Mouse (Mus musculus) heart, embryonic 10.5 days (tissue): ENCODE measurements around the gene Nup54. TPM values are rescaled to one million over a fixed set of nuclear protein-coding genes. Genes with fewer than 3 reads are reported as not detected.

Experiments used
- DNase-seq: peaks from one replicate; pipeline ENCODE4 v3.0.0-alpha.2; 2017; ENCODE audit warnings: low spot score
- H3K27ac ChIP-seq: fragments of 300-500 bp; sonication (generic); 2 replicates; pipeline ENCODE4 v1.5.1; 2016; ENCODE audit warnings: mild to moderate bottlenecking
- H3K27me3 ChIP-seq: fragments of 300-500 bp; sonication (generic); 2 replicates; pipeline ENCODE4 v1.6.1; 2016; ENCODE audit warnings: mild to moderate bottlenecking; ENCODE audit not compliant: poor library complexity, insufficient read depth, severe bottlenecking
- H3K36me3 ChIP-seq: fragments of 300-500 bp; sonication (generic); 2 replicates; pipeline ENCODE4 v1.6.1; 2016; ENCODE audit warnings: mild to moderate bottlenecking, moderate library complexity
- H3K4me1 ChIP-seq: fragments of 300-500 bp; sonication (generic); 2 replicates; pipeline ENCODE4 v1.6.1; 2016; ENCODE audit warnings: mild to moderate bottlenecking
- H3K4me3 ChIP-seq: fragments of 300-500 bp; sonication (generic); 2 replicates; pipeline ENCODE4 v1.5.1; 2016; ENCODE audit warnings: mild to moderate bottlenecking, moderate library complexity
- H3K9me3 ChIP-seq: fragments of 300-500 bp; sonication (generic); 2 replicates; pipeline ENCODE4 v1.6.1; 2016; ENCODE audit warnings: mild to moderate bottlenecking, moderate library complexity
- WGBS: fragments of 180-500 bp; shearing (Covaris S2); methylation state at CpG from one replicate; pipeline ENCODE4 v1.1.7; 2016; 5-methylcytosine and 5-hydroxymethylcytosine counted together
- polyA plus RNA-seq: library from polyadenylated mRNA; unstranded; fragments of >200 nt; fragmentation: Nextera tagmentation; extraction: Ambion mirVana; gene quantifications from 2 replicates; pipeline ENCODE4 v1.2.1, GENCODE M21; 2016

Nup54 gene
- 52.8 and 60.8 TPM in 2 replicates for polyA plus RNA-seq

- Histone ChIP-seq H3K4me3 (peak within 1 kb of the TSS; percentile 98), H3K36me3 (peaks cover 7% of the 10 kb centered on the region), H3K9me3 (no peaks in the 10 kb centered on the region), H3K27me3 (no peaks in the 10 kb centered on the region), H3K27ac (peak within 1 kb of the TSS; percentile 99), H3K4me1 (peaks cover 11% of the 10 kb centered on the region; the same call in 1 of the 2 replicates)
- peak; percentile 98 for DNase-seq
- WGBS: under 1% methylated on average over 34 of the region's 34 CpGs
These were observed at the start of gene Nup54 for GRCm38 (mm10) chr5:92435025-92435584. TSS of gene Nup54 (minus strand) at chr5:92435219.

- no peaks in the 10 kb centered on the region for H3K9me3 ChIP-seq
- H3K4me3 ChIP-seq: no peak overlapping the region
These were observed 37.8 kb upstream of the Nup54 start for GRCm38 (mm10) chr5:92472863-92473262.

GRCm38 (mm10) chr5:92471531-92471930 lies 36.5 kb upstream of the Nup54 start:
- H3K36me3 ChIP-seq: peaks cover 13% of the 10 kb centered on the region; the same call in 1 of the 2 replicates
- peaks cover 26% of the 10 kb centered on the region; the same call in 1 of the 2 replicates for H3K4me1 ChIP-seq
- no peak overlapping the region for H3K27ac ChIP-seq
- 85% methylated on average over 4 of the region's 4 CpGs for WGBS
- no peak for DNase-seq
- no peaks in the 10 kb centered on the region for H3K9me3 ChIP-seq
- no peaks in the 10 kb centered on the region for H3K27me3 ChIP-seq
- no peak overlapping the region for H3K4me3 ChIP-seq

More at GRCm38 (mm10) chr5:92472863-92473262, 37.8 kb upstream of the Nup54 start:
- Histone ChIP-seq H3K27ac (no peak overlapping the region), H3K36me3 (peaks cover 13% of the 10 kb centered on the region; the same call in 1 of the 2 replicates), H3K4me1 (peaks cover 15% of the 10 kb centered on the region; the same call in 1 of the 2 replicates), H3K27me3 (no peaks in the 10 kb centered on the region)
- DNase-seq: no peak
- WGBS: 81% methylated on average over 5 of the region's 5 CpGs

GRCm38 (mm10) chr5:92469201-92470130 lies 34.4 kb upstream of the Nup54 start:
- peaks cover 9% of the 10 kb centered on the region; the same call in 1 of the 2 replicates for H3K36me3 ChIP-seq
- H3K27me3 ChIP-seq: no peaks in the 10 kb centered on the region
- peaks cover 26% of the 10 kb centered on the region; the same call in 1 of the 2 replicates for H3K4me1 ChIP-seq
- 69% methylated on average over 18 of the region's 18 CpGs for WGBS
- peak; percentile 76 for DNase-seq
- no peak overlapping the region for H3K4me3 ChIP-seq
- peak overlapping the region; percentile 56; the same call in 1 of the 2 replicates for H3K27ac ChIP-seq
- H3K9me3 ChIP-seq: no peaks in the 10 kb centered on the region

- Histone ChIP-seq H3K4me1 (peaks cover 26% of the 10 kb centered on the region; the same call in 1 of the 2 replicates), H3K9me3 (no peaks in the 10 kb centered on the region), H3K36me3 (peaks cover 9% of the 10 kb centered on the region; the same call in 1 of the 2 replicates), H3K27ac (no peak overlapping the region), H3K4me3 (no peak overlapping the region), H3K27me3 (no peaks in the 10 kb centered on the region)
- no peak for DNase-seq
- WGBS: 75% methylated on average over 6 of the region's 6 CpGs
These were observed 33.2 kb upstream of the Nup54 start for GRCm38 (mm10) chr5:92468234-92468633.

- WGBS: 69% methylated on average over 8 of the region's 8 CpGs
- no peak for DNase-seq
These were observed 32.2 kb upstream of the Nup54 start for GRCm38 (mm10) chr5:92467102-92467766.

GRCm38 (mm10) chr5:92465511-92465910 lies 30.5 kb upstream of the Nup54 start:
- H3K27me3 ChIP-seq: no peaks in the 10 kb centered on the region
- H3K4me3 ChIP-seq: no peak overlapping the region
- DNase-seq: no peak
- no peaks in the 10 kb centered on the region for H3K9me3 ChIP-seq
- 89% methylated on average over 5 of the region's 5 CpGs for WGBS
- no peak overlapping the region for H3K27ac ChIP-seq
- H3K36me3 ChIP-seq: peaks cover 8% of the 10 kb centered on the region; the same call in 1 of the 2 replicates
- H3K4me1 ChIP-seq: peaks cover 17% of the 10 kb centered on the region; the same call in 1 of the 2 replicates

More at GRCm38 (mm10) chr5:92467102-92467766, 32.2 kb upstream of the Nup54 start:
- Histone ChIP-seq H3K4me3 (no peak overlapping the region), H3K9me3 (no peaks in the 10 kb centered on the region), H3K4me1 (peaks cover 23% of the 10 kb centered on the region; the same call in 1 of the 2 replicates), H3K27ac (no peak overlapping the region), H3K27me3 (no peaks in the 10 kb centered on the region), H3K36me3 (peaks cover 9% of the 10 kb centered on the region; the same call in 1 of the 2 replicates)

GRCm38 (mm10) chr5:92461321-92461720 lies 26.3 kb upstream of the Nup54 start:
- no peaks in the 10 kb centered on the region for H3K27me3 ChIP-seq
- H3K9me3 ChIP-seq: no peaks in the 10 kb centered on the region
- no peak overlapping the region for H3K27ac ChIP-seq
- H3K36me3 ChIP-seq: peaks cover 10% of the 10 kb centered on the region; the same call in 1 of the 2 replicates
- WGBS: 15% methylated on average over 5 of the region's 5 CpGs
- no peaks in the 10 kb centered on the region for H3K4me1 ChIP-seq
- H3K4me3 ChIP-seq: no peak overlapping the region
- DNase-seq: no peak

GRCm38 (mm10) chr5:92458726-92459125 lies 23.7 kb upstream of the Nup54 start:
- H3K4me1 ChIP-seq: peaks cover 9% of the 10 kb centered on the region; the same call in 1 of the 2 replicates
- H3K36me3 ChIP-seq: peaks cover 17% of the 10 kb centered on the region; the same call in 1 of the 2 replicates
- no peak for DNase-seq
- H3K27ac ChIP-seq: no peak overlapping the region
- 56% methylated on average over 5 of the region's 5 CpGs for WGBS
- no peaks in the 10 kb centered on the region for H3K9me3 ChIP-seq
- no peak overlapping the region for H3K4me3 ChIP-seq
- no peaks in the 10 kb centered on the region for H3K27me3 ChIP-seq

- Histone ChIP-seq H3K4me1 (peaks cover 9% of the 10 kb centered on the region; the same call in 1 of the 2 replicates), H3K27ac (no peak overlapping the region), H3K36me3 (peaks cover 25% of the 10 kb centered on the region; the same call in 1 of the 2 replicates), H3K27me3 (no peaks in the 10 kb centered on the region), H3K4me3 (no peak overlapping the region), H3K9me3 (no peaks in the 10 kb centered on the region)
- 68% methylated on average over 2 of the region's 2 CpGs for WGBS
- DNase-seq: no peak
These were observed 22.4 kb upstream of the Nup54 start for GRCm38 (mm10) chr5:92457410-92457809.

GRCm38 (mm10) chr5:92452876-92453275 lies 17.9 kb upstream of the Nup54 start:
- no peaks in the 10 kb centered on the region for H3K9me3 ChIP-seq
- H3K27ac ChIP-seq: no peak overlapping the region
- no peak for DNase-seq
- 91% methylated on average over 5 of the region's 5 CpGs for WGBS
- peaks cover 50% of the 10 kb centered on the region for H3K36me3 ChIP-seq
- no peaks in the 10 kb centered on the region for H3K27me3 ChIP-seq
- H3K4me1 ChIP-seq: peaks cover 31% of the 10 kb centered on the region
- no peak overlapping the region for H3K4me3 ChIP-seq

- H3K27me3 ChIP-seq: no peaks in the 10 kb centered on the region
- H3K9me3 ChIP-seq: no peaks in the 10 kb centered on the region
- DNase-seq: peak; percentile 55
- 89% methylated on average over 5 of the region's 5 CpGs for WGBS
- H3K4me1 ChIP-seq: peaks cover 34% of the 10 kb centered on the region
- H3K36me3 ChIP-seq: peaks cover 60% of the 10 kb centered on the region
- H3K27ac ChIP-seq: no peak overlapping the region
- no peak overlapping the region for H3K4me3 ChIP-seq
These were observed 11.7 kb upstream of the Nup54 start for GRCm38 (mm10) chr5:92446736-92447135.
